Mouse (Mus musculus) CH12.LX (cell line): Measurements from ENCODE around the gene Defb25.

ENCODE experiments used
- CTCF ChIP-seq, 2 experiments: IDR thresholded peaks in 1 of 2; conservative IDR thresholded peaks in 1 of 2; 2 replicates each; pipeline ENCODE4 v1.5.1; 2011 to 2012; ENCODE audit warnings: low read depth in 2 of 2, low read length in 2 of 2, improper control_type of control experiment in 1 of 2, inconsistent platforms in 1 of 2, mild to moderate bottlenecking in 1 of 2, moderate library complexity in 1 of 2
- EP300 ChIP-seq: IDR thresholded peaks from 2 replicates; pipeline ENCODE4 v1.6.1; 2011; ENCODE audit warnings: low read length, improper control_type of control experiment
- NELFE ChIP-seq: IDR thresholded peaks from 2 replicates; pipeline ENCODE4 v1.6.1; 2011; ENCODE audit warnings: low read depth, low read length, improper control_type of control experiment
- USF1 ChIP-seq: IDR thresholded peaks from 2 replicates; pipeline ENCODE4 v1.6.1; 2014; ENCODE audit warnings: low read depth, mild to moderate bottlenecking, inconsistent platforms, low read length, improper control_type of control experiment

DNA sequence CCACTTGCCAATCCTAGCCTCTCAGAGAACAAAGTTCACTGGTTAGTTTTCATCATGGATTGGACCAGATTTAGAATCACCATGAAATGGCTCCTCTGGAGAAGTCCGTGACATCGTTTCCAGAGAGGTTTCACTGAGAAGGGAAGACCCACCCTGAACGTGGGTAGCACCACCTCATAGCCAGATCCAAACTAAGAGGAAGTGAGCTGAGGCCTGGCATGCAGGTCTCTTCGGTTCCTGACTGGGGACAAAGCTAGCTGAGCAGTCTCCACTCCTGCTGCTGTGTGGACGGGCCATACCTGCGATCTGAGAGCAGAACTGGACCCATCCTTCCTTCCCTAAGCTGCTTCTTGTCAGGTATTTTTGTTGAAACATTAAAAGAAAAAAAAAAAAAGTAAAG lies 38.3 kb upstream of the Defb25 start:
- TF ChIP-seq USF1: no peak
- no peak for TF ChIP-seq NELFE
- TF ChIP-seq CTCF (conservative IDR thresholded peaks at IDR 0.05 in 1 of 2, IDR thresholded peaks at IDR 0.05 in 1 of 2; ENCODE audit: low read depth in 2 of 2, low read length in 2 of 2): no peak
- TF ChIP-seq EP300: no peak
